Mouse (Mus musculus) forebrain, postnatal 0 days (tissue): ENCODE data around the gene Rufy4. TPM values are rescaled to one million over a fixed set of nuclear protein-coding genes. Genes with fewer than 3 reads are reported as not detected.
"Not testable (repeated sequence)": the region's sequence is repeated elsewhere in the genome, so short reads cannot be mapped to it uniquely, and the experiment has no call there.

Source experiments
- ATAC-seq: fragments of 200-750 bp; cut with Nextera tagmentation; 2 replicates; pipeline ENCODE4 v1.8.0; 2017; ENCODE audit warnings: mild to moderate bottlenecking, moderate library complexity
- DNase-seq: peaks from one replicate; pipeline ENCODE4 v3.0.0-alpha.2; 2015
- H3K27ac ChIP-seq: fragments of 300-500 bp; sonication (generic); 2 replicates; pipeline ENCODE4 v1.5.1; 2014; ENCODE audit warnings: low read depth, mild to moderate bottlenecking, antibody characterized with exemption, low read length, moderate library complexity, mixed read lengths
- H3K27me3 ChIP-seq: fragments of 300-500 bp; sonication (generic); 2 replicates; pipeline ENCODE4 v1.6.1; 2014; ENCODE audit warnings: mild to moderate bottlenecking, low read length, mixed read lengths; ENCODE audit not compliant: insufficient read depth
- H3K36me3 ChIP-seq: fragments of 300-500 bp; sonication (generic); 2 replicates; pipeline ENCODE4 v1.6.1; 2014; ENCODE audit warnings: mild to moderate bottlenecking, moderate library complexity; ENCODE audit not compliant: insufficient read depth
- H3K4me1 ChIP-seq: fragments of 300-500 bp; sonication (generic); 2 replicates; pipeline ENCODE4 v1.6.1; 2014; ENCODE audit warnings: antibody characterized with exemption; ENCODE audit not compliant: insufficient read depth
- H3K4me2 ChIP-seq: fragments of 300-500 bp; sonication (generic); 2 replicates; pipeline ENCODE4 v1.6.1; 2014; ENCODE audit warnings: low read depth, mild to moderate bottlenecking, moderate library complexity
- H3K4me3 ChIP-seq: fragments of 300-500 bp; sonication (generic); 2 replicates; pipeline ENCODE4 v1.5.1; 2014; ENCODE audit warnings: low read depth, low read length, mixed read lengths
- H3K9ac ChIP-seq: fragments of 300-500 bp; sonication (generic); 2 replicates; pipeline ENCODE4 v1.6.1; 2014; ENCODE audit warnings: mild to moderate bottlenecking
- H3K9me3 ChIP-seq: fragments of 300-500 bp; sonication (generic); 2 replicates; pipeline ENCODE4 v1.6.1; 2016; ENCODE audit warnings: low read length
- CTCF ChIP-seq: sonication (generic); IDR thresholded peaks from 2 replicates; pipeline ENCODE4 v1.5.1; 2016; ENCODE audit warnings: antibody characterized with exemption, control low read depth, low read depth
- WGBS: fragments of 180-500 bp; shearing (Covaris S2); extraction: QIAGEN DNeasy Blood & Tissue Kit; methylation state at CpG from one replicate; pipeline ENCODE4 v1.1.7; 2014; 5-methylcytosine and 5-hydroxymethylcytosine counted together
- polyA plus RNA-seq: library from polyadenylated mRNA; unstranded; fragments of >200 nt; fragmentation: Nextera tagmentation; extraction: Ambion mirVana; gene quantifications from 2 replicates; pipeline ENCODE4 v1.2.1, GENCODE M21; 2015
- total RNA-seq: library from RNA; depleted of rRNA; stranded (reverse); fragments of >200 nt; gene quantifications from 2 replicates; pipeline ENCODE4 v1.2.3, GENCODE M21; 2014

Gene Rufy4
- total and polyA plus RNA-seq, 2 experiments from 2014 or later = 0.13 TPM; not detected in 1

DNA sequence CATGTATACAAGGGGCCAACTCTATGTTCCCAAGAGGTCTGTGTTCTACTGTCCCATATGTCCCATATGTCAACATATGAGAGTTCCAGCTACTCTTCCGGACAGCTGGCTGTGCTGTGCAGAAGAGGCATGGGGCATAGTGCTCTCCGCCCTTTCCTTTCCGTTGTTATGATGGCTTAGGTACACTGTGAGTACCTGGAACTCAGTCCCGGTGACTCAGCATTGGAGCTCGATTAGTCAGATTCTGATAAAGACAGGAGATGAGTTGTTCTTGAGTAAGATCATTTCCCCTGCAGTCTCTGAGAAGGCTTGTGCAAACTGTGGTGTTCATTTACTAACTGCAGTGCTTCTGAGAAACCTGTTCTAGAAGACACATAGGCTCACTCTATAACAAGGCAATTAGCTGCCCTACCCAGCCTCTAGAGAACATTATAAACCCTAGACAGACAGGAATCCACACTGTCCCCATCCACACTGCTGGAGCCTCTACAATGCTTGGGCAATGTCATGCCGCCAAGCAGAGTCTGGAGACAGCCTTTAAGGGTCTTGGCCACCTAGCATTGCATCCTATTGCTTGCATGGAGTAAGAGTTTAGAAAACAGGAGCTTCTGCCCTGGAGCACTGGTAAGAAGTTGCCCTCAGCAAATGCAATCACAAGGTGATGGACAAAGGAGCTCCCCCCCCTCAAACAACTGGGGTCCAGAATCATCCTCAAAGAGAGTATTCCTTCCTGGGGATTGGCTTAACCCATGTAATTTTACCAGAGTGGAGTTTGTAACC, 24.0 kb downstream of the Rufy4 start:
- no peak overlapping the region for H3K4me2 ChIP-seq
- ATAC-seq = no peak
- H3K9me3 ChIP-seq = no peaks in the 10 kb centered on the region
- no peaks in the 10 kb centered on the region for H3K4me1 ChIP-seq
- no peaks in the 10 kb centered on the region for H3K36me3 ChIP-seq
- H3K9ac ChIP-seq = no peak overlapping the region
- TF ChIP-seq CTCF = no peak
- no peak overlapping the region for H3K27ac ChIP-seq
- WGBS = 91% methylated on average over 6 of the region's 6 CpGs
- no peaks in the 10 kb centered on the region for H3K27me3 ChIP-seq
- H3K4me3 ChIP-seq = no peak overlapping the region
- no peak for DNase-seq

DNA sequence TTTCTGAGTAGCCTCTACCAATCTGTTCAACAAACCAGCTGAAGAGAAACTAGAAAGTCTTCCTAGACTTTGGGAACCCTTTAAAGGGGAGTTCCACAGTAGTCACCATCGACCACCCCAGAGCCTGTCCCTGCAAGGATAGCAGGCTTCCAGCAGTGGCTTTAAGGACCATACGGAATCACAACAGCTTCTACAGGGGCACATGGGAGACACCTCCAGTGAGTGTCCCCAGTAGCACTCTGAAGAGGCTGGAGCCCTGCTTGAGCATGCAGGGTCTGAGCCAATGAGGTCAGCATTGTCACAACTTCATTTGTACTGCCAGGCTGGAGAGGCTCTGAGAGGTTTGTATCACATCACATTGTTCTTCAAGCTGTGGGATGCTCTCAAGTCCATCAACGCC, 24.8 kb downstream of the Rufy4 start:
- ATAC-seq (no peak), DNase-seq (no peak)
- Histone ChIP-seq H3K27ac (no peak overlapping the region), H3K9ac (no peak overlapping the region), H3K4me3 (no peak overlapping the region), H3K27me3 (no peaks in the 10 kb centered on the region), H3K36me3 (no peaks in the 10 kb centered on the region), H3K4me2 (no peak overlapping the region), H3K9me3 (no peaks in the 10 kb centered on the region), H3K4me1 (no peaks in the 10 kb centered on the region)
- no peak for TF ChIP-seq CTCF
- 70% methylated on average over 3 of the region's 3 CpGs for WGBS

DNA sequence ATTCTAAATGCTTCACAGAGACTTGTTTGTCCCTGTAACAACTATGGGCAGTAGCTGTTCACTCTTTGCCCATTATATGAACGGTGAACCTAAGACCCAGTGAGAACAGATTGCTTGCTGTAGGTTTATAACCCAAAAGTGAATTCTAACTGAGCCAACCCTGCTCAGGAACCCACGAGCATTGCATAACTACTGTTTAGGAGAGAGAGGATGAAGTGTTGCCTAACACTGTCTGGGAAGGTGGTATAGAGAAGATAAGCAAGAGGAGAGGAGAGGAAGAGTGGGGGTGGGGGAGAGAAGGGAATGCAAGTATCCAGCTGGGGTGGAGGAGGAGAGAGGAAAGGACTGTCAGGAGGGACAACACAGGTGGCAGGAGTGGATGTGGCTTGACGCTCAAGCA, 25.8 kb downstream of the Rufy4 start:
- no peak for DNase-seq
- no peak overlapping the region for H3K4me2 ChIP-seq
- no peak overlapping the region for H3K9ac ChIP-seq
- no peaks in the 10 kb centered on the region for H3K27me3 ChIP-seq
- no peaks in the 10 kb centered on the region for H3K4me1 ChIP-seq
- no peaks in the 10 kb centered on the region for H3K36me3 ChIP-seq
- no peak overlapping the region for H3K27ac ChIP-seq
- 83% methylated on average over 3 of the region's 3 CpGs for WGBS
- H3K4me3 ChIP-seq = no peak overlapping the region
- H3K9me3 ChIP-seq = no peaks in the 10 kb centered on the region
- TF ChIP-seq CTCF = no peak
- ATAC-seq = no peak

DNA sequence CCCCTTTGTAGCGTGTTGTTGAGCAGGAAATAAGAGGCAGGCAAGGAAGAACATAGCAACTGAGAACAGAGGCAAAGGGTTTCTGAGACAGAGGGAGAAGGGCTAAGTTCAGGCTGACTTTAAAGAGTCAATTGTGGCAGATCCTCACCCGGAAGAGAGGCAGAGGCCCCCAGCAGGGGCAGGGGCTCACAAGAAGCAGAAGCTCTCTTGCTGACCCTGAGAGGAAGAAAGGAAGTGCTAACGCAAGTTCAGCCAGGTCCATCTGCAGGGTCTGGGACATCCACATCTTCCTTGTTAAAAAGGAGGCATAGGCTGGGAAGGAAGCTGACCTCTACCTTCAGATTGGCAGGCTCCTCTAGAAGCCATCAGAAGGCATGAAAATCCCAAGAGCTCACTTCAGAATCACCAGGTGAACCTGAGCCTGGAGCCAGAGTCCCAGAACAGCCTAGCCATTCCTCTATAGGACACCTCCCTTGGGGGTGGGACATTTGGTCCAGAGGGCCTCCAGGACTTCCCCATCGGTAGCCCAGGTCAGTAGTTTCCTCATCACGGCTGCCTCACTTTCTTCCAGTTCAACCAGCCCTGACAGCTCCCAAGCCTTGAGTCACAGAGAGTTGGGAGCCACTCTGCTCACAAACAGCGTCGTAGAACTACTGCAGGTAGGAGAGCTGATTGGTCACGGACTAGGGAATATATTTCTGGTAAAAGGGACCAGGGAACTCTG, 28.3 kb downstream of the Rufy4 start, which contains the start of gene Cxcr2:
Gene Cxcr2, plus strand, starts transcription at position 529 of the 724 bp plus-strand sequence.
- Histone ChIP-seq H3K27ac (no peak within 1 kb of the TSS), H3K36me3 (no peaks in the 10 kb centered on the region), H3K9ac (no peak within 1 kb of the TSS), H3K4me1 (no peaks in the 10 kb centered on the region), H3K4me2 (no peak within 1 kb of the TSS), H3K27me3 (no peaks in the 10 kb centered on the region), H3K9me3 (no peaks in the 10 kb centered on the region), H3K4me3 (no peak within 1 kb of the TSS)
- no peak for DNase-seq
- ATAC-seq = no peak
- 81% methylated on average over 8 of the region's 8 CpGs for WGBS
- TF ChIP-seq CTCF = no peak

DNA sequence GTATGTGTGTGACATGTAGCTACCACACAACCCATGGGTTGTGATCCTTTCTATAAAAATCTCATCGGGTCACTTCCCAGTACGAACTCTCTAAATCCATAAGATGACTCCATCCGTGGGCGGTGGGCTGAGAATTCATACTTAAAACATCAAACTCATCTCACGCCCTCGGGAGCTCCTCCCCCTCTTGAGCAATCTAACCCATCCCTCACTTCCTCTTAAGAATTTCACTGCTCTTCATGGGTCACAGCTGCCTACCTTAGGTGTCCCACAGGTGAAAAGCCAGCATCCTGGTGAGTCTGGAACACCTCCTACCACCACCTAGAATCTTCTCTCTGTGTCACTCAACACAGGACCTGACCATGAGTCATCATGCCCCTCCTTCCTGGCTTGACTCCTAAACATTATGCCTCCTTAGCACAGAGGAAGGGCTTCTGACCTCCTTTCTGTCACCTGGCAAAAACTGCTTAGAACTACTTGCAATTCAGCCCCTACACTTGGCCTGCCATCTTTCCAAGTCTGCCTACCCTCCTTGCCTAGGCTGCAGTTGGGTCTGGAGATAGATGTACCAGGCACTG, 30.2 kb downstream of the Rufy4 start:
- no peaks in the 10 kb centered on the region for H3K36me3 ChIP-seq
- no peak for ATAC-seq
- H3K4me3 ChIP-seq = no peak overlapping the region
- no peak overlapping the region for H3K4me2 ChIP-seq
- WGBS = 94% methylated on average over 6 of the region's 6 CpGs
- no peak for TF ChIP-seq CTCF
- H3K9me3 ChIP-seq = no peaks in the 10 kb centered on the region
- H3K27ac ChIP-seq = no peak overlapping the region
- no peak overlapping the region for H3K9ac ChIP-seq
- no peaks in the 10 kb centered on the region for H3K4me1 ChIP-seq
- no peak for DNase-seq
- H3K27me3 ChIP-seq = no peaks in the 10 kb centered on the region

DNA sequence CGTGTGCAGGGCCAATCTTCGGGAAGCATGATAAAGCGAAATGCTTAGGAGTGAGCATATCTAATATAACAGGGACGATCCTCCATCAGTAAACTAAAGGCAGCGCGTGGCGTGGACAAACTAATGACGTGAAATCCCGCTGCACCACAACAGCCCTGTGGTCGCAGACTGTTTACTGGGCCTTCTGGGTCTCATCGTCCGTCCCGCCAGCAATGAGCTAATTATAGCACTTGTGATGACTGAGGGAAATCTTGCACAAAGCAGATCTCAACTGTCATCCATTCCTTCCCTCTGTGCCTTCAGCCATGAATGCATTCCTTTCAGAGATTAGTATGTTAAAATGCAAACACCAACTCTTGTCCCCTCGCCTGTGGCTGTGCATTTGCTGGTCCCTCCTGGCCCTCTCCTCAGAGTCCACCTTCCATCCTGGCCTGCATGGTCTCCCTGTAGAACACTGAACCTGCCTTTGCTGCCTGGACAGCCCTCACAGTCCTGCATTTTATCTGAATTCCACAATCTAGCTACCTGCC, 31.1 kb downstream of the Rufy4 start:
- Histone ChIP-seq H3K4me2 (no peak overlapping the region), H3K27me3 (no peaks in the 10 kb centered on the region), H3K27ac (no peak overlapping the region), H3K4me1 (no peaks in the 10 kb centered on the region), H3K9me3 (no peaks in the 10 kb centered on the region), H3K4me3 (no peak overlapping the region), H3K9ac (no peak overlapping the region), H3K36me3 (no peaks in the 10 kb centered on the region)
- TF ChIP-seq CTCF = no peak
- WGBS = 60% methylated on average over 14 of the region's 14 CpGs
- DNase-seq (no peak), ATAC-seq (no peak)

DNA sequence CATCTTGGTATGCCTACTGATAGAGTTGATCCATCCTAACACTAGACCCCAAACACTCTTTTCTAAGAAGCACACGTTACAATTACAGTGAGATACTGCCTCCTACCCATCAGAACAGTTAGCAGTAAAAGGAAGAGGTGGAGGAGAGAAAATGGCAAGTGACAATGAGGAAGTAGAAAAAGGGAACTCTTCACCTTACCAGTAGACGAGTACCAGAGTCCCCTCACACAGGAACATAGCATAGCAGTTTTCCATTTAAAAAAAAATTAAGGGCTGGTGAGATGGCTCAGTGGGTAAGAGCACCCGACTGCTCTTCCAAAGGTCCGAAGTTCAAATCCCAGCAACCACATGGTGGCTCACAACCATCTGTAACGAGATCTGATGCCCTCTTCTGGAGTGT, 34.3 kb downstream of the Rufy4 start:
- not testable (repeated sequence) for DNase-seq
- 84% methylated on average over 4 of the region's 5 CpGs for WGBS

More for the DNA sequence above, 34.3 kb downstream of the Rufy4 start:
- ATAC-seq, H3K4me3 ChIP-seq, H3K4me1 ChIP-seq, H3K9me3 ChIP-seq, H3K27me3 ChIP-seq, H3K4me2 ChIP-seq, H3K36me3 ChIP-seq, H3K9ac ChIP-seq, H3K27ac ChIP-seq: not testable (repeated sequence)
